Mouse (Mus musculus) fat pad, adult 2 months (tissue): Measurements from ENCODE around the gene Bckdhb.
"Not testable (repeated sequence)": the region's sequence is repeated elsewhere in the genome, so short reads cannot be mapped to it uniquely, and the experiment has no call there.

Source experiments
- DNase-seq: peaks from one replicate; pipeline ENCODE4 v3.0.0-alpha.2; 2011; ENCODE audit warnings: low read depth, low spot score; ENCODE audit errors: extremely low read depth

The Bckdhb gene

GRCm38 (mm10) chr9:84041631-84042277, 116.8 kb downstream of the Bckdhb start:
- DNase-seq: no peak

GRCm38 (mm10) chr9:84042539-84042938, 117.6 kb downstream of the Bckdhb start:
- no peak for DNase-seq

GRCm38 (mm10) chr9:84044136-84044535, 119.2 kb downstream of the Bckdhb start:
- no peak for DNase-seq

GRCm38 (mm10) chr9:84045632-84046031, 120.7 kb downstream of the Bckdhb start:
- DNase-seq: no peak

- no peak for DNase-seq
Observed at GRCm38 (mm10) chr9:84046334-84046733, 121.4 kb downstream of the Bckdhb start.

GRCm38 (mm10) chr9:84046961-84047360, 122.0 kb downstream of the Bckdhb start:
- DNase-seq: no peak

GRCm38 (mm10) chr9:84047436-84047835, 122.5 kb downstream of the Bckdhb start:
- DNase-seq: no peak

GRCm38 (mm10) chr9:84049142-84049541, 124.2 kb downstream of the Bckdhb start:
- DNase-seq: no peak

GRCm38 (mm10) chr9:84050867-84051635, 126.1 kb downstream of the Bckdhb start:
- no peak for DNase-seq

- DNase-seq: no peak
Observed at GRCm38 (mm10) chr9:84055125-84055807, 130.3 kb downstream of the Bckdhb start.

GRCm38 (mm10) chr9:84060781-84061180, 135.8 kb downstream of the Bckdhb start:
- not testable (repeated sequence) for DNase-seq

- DNase-seq: no peak
Observed at GRCm38 (mm10) chr9:84063617-84064016, 138.7 kb downstream of the Bckdhb start.

GRCm38 (mm10) chr9:84064113-84064512, 139.2 kb downstream of the Bckdhb start:
- no peak for DNase-seq

- DNase-seq: peak; percentile 83
Observed at GRCm38 (mm10) chr9:84070247-84070646, 145.3 kb downstream of the Bckdhb start.

GRCm38 (mm10) chr9:84070740-84071139, 145.8 kb downstream of the Bckdhb start:
- DNase-seq: no peak

GRCm38 (mm10) chr9:84072534-84072933, 147.6 kb downstream of the Bckdhb start:
- no peak for DNase-seq

GRCm38 (mm10) chr9:84073237-84073636, 148.3 kb downstream of the Bckdhb start:
- no peak for DNase-seq

GRCm38 (mm10) chr9:84083551-84083950, 158.6 kb downstream of the Bckdhb start:
- DNase-seq: no peak

- DNase-seq: no peak
Observed at GRCm38 (mm10) chr9:84084686-84085085, 159.7 kb downstream of the Bckdhb start.

- no peak for DNase-seq
Observed at GRCm38 (mm10) chr9:84090316-84091063, 165.5 kb downstream of the Bckdhb start.

GRCm38 (mm10) chr9:84092994-84093393, 168.0 kb downstream of the Bckdhb start:
- peak; percentile 90 for DNase-seq
